Mouse (Mus musculus): ENCODE measurements around the gene Fam98c.
"Not testable (repeated sequence)": the region's sequence is repeated elsewhere in the genome, so short reads cannot be mapped to it uniquely, and the experiment has no call there.

The Fam98c gene

DNA sequence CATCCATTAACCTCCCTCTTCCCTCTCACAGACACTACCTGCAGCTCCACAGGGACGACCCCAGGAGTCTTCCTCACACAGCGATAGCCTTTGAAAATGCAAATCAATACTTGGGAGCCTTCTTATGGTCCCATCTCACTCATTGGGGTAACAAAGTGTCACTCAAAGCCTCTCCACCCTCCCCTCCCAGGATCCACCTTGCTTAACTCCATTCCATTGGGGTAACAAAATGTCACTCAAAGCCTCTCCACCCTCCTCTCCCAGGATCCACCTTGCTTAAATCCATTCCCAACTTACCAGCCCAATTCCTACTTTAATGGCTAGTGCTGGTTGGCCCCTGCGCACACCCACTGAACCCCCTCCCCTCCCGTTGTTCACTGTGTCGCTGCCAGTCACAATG is 2.2 kb upstream of the Fam98c start:
- DNase-seq (ENCODE audit: low spot score): no peak

DNA sequence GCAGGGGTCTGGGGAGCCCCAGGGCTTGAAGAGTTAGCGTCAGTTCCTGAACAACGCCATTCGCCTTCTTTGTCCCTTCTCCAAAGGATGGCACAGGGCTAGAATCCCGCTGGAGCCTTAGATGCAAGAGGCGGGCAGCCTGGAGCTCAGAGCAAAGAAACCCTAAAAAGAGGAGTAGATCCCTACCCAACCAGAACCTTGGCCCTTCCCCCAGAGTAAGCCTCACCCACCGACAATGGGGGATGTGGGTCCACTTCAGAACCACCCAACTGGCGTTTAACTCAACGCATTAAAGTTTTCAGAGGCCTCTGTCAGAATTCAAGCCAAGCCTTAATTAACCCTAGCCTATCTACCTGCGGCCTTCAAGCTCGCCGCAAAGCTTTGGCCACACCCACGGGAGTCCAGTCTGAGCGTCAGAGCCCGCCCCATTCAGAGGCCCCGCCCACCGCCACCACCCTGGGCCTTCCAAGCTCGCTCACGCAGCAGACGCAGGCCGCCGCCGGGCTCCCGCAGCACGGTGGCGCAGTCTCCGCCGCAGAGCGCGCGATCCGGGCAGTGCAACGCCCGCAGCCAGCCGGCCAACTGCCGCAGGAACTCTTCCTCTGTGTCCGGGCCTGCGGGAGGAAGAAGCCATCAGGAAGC is 717 bp downstream of the Fam98c start:
- peak; percentile 60 for DNase-seq (ENCODE audit: low spot score)

DNA sequence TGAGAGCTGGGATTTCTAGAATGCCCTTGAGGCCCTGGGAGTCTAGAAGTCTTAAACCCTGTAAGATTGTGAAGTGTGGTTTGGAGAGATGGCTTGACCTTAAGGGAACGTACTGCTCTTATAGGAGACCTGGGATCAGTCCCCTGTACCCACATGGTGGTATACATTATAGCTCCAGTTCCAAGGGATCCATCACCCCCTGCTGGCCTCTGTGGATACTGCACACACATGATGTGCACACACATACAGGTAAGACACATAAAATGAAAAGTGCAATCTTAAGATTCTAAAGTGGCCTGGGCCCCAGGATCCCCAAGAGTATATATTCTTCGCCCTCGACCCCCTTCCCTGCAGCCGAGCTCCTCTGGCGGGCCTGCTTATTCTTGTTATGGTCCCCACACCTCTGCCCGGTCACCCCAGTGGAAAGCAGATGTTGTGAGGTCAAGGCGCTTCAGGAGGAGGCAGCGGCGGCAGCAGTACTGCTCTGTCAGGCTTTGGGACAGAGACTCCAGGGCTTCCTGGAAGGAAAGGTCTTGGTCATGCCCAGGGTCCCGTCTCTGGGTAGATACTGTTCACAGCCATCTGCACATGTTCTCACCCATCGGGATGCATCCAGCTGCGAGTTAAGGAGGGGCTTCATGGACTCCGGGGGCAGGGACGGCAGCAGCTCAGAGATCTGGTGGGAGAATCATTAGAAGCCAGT is 1.9 kb downstream of the Fam98c start:
- no peak for DNase-seq (ENCODE audit: low spot score)

DNA sequence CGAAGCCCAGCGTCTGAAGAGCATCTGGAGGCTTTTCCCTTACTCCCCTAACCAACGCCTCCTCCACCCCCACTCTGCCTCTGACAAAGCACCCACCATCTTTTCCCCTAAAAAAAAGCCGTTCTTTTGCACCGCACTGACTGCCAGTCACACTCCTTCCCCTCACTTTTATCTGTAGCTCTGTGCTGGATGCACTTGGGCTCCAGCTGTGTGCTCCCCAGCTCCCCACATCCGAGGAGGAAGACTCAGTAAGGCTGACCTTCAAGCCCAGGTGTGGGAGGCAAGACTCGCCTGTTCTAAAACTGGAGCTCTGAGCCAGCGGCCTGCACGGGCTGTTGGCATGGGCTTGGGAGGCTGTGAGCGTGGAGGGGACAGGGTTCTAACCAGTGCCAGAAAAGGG is 4.5 kb downstream of the Fam98c start:
- no peak for DNase-seq (ENCODE audit: low spot score)

DNA sequence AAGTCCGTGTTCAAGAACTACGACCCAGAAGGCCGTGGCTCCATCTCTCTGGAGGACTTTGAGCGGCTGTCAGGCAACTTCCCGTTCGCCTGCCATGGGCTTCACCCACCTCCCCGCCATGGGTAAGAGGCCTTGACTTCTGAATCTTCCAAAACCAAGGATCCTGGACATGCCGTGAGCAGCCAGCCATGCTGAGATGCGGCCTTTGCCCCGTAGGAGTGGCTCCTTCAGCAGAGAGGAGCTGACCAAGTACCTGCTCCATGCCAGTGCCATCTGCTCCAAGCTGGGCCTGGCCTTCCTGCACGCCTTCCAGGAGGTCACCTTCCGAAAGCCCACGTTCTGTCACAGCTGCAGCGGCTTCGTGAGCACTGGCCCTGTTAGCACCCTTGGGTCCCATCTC is 7.3 kb downstream of the Fam98c start:
- no peak for DNase-seq (ENCODE audit: low spot score)

DNA sequence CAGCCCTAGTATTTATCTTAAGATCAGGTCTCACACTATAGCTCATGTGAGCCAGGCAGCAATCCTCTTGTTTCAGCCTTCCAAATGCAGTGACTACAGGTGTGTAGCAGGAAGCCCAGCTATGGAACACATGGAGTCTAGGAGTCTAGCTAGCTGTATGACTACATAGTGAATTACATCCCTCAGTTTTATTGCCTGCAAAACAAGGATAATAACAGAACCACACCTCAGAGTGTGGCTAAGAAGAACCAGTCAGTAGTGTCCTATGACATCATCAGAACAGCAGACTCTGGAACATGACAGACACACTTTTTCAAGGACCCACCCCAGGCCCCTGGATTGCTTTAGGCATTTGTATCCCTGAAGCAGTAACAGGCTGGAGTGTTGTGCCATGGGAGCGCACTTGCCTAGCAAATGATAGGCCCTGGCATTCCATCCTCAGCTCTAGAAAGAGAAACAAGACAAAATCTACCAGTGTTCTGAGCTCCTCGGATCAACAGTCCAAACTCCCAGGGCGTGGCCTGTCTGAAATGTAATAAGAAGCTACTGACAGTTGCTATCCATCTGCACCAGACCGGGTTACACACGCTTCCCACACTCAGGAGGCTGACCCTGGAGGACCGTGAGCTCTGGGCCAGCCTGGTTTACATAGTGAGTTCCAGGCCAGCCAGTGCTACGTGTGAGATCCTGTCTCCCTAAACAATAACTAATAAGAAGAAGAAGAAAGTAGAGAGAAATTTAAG is 9.2 kb downstream of the Fam98c start:
- no peak for DNase-seq (ENCODE audit: low spot score)

DNA sequence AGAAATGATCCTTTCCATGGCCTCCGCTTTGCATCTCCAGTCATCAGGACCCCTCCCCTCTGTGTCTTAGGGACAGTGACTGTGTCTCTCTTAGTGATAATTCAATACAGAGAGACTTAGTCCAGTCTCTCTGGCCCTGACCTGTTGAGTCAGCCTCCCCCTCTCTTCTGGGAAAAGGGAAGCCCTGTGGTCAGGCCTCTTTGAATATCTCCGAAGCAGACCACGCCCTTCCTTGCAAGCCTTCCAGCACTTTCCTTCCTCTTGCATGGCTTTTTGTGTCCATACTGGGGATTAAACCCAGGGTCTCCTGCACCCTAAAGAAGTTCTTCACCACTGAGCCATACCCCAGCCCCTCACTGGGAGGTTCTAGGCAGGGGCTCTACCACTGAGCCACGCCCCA is 12.0 kb downstream of the Fam98c start:
- no peak for DNase-seq (ENCODE audit: low spot score)

DNA sequence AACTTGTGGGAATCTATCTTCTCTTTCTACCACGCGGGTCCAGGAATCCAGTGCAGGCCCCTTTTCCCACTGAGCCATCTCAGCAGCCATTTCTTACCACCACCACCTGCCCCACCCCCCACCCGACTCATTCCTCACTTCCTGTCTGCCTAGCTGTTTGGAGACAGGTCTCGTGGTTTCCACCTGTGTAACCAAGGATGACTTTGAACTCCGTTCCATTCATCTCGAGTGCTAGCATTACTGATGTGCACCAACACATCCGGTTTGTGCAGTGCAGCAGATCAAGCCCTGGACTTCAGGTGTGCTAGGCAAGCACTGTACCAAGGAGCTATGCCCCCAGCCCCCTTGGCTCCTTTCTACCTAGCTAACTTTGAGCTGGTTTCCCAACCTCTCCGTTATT is 14.6 kb downstream of the Fam98c start:
- DNase-seq (ENCODE audit: low spot score): no peak

DNA sequence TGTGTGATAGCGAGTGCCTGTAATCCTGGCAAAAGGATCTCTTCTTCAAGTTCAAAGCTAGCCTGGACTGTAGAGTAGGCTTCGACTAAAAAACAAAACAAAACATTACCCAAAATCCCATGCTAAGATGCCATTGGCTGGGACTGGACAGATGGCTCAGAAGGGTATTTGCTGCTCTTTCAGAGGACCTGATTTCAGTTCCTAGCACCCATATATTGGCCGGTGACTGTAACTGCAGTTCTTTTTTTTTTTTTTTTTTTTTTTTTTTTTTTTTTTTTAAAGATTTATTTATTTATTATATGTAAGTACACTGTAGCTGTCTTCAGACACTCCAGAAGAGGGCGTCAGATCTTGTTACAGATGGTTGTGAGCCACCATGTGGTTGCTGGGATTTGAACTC is 16.8 kb downstream of the Fam98c start:
- not testable (repeated sequence) for DNase-seq (ENCODE audit: low spot score)

DNA sequence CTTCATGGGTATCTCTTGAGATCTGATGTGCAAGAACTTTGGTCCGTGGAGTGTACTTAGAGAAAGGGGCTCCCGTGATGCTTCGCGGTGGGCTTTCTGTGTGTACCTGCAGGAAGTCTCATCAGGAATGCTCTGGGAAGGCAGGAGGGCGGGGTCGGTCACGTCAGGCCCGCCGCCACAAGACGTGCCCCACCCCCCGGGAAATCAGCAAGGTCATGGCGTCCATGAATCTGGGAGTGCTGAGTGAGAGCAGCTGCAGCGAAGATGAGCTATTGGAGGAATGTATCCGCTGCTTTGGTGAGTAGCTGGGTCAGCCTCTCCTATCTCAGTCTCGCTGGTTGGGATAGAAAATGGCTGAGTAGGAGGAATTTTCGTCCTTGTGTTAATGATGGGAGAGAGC is 18.6 kb downstream of the Fam98c start:
- no peak for DNase-seq (ENCODE audit: low spot score)

DNA sequence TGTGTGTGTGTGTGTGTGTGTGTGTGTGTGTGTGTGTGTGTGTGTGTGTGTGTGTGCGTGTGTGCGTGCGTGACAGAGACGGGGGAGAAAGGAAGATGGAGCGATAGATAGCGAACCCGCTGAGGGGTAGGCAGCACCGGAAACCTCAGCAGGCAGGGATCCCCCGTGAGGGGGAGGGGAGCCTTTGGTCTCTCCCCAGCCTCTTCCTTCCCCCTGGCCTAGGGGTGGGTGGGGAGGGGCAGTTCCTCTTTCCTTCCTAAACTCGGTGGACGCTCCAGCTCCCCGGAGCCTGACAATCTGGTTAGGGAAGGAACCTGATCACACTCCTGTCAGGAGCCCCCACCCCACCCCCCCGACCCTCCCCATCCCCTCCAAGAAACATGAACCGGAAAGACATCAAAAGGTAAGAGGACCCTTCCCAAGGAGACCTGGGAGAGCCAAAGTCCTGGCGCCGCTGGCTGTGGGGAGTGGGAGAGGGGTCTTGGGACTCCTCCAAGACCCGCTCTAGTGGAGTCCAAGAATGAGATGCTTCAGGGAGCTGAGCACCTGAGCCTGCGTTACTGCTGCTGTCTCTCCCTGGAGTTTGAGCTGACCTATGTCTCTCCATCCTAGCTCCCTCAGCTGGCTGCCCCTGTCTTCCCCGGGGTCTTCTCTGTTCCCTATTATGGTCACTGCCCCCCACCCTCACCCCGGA is 21.2 kb downstream of the Fam98c start, which contains the start of gene Rasgrp4:
Gene Rasgrp4 (plus strand): TSS at position 159 of the 694 bp plus-strand sequence.
- no peak for DNase-seq (ENCODE audit: low spot score)

DNA sequence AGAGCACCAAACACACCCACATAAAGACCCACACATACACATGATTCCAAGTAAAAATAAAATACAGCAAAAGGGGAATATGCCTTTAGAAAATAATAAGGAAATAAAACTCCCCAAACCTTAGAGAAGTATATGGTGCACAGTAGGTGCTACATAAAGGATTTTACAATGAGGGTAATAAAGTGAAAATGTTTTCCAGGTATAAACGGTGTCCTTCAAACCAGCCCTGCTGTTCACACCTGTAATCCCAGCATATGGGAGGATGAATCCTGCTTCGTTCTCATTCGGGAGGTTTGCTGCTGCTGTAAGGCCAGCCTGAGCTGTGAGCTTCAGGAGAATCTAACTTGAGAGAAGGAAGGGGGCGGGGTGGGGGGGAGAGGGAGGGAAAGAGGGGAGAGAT is 21.8 kb downstream of the Fam98c start:
- DNase-seq (ENCODE audit: low spot score): no peak

DNA sequence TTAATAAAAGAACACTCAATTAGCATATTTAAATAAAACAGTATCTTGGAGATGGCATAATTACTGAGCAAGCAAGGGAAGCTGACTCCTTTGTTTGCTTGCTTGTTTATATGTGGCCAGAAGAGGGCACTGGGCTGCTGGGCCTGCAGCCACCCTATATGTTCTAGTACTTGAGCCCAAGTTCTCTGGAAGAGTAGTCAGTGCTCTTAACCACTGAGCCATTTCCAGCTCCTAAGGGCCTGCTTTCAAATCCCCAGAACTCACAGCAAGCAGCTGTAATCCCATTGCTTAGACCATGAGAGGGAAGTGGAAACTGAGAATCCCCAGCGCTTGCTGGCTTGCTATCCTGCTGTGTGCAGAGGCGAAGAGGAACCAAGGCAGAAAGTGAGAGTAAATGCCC is 27.3 kb downstream of the Fam98c start:
- DNase-seq (ENCODE audit: low spot score): no peak

DNA sequence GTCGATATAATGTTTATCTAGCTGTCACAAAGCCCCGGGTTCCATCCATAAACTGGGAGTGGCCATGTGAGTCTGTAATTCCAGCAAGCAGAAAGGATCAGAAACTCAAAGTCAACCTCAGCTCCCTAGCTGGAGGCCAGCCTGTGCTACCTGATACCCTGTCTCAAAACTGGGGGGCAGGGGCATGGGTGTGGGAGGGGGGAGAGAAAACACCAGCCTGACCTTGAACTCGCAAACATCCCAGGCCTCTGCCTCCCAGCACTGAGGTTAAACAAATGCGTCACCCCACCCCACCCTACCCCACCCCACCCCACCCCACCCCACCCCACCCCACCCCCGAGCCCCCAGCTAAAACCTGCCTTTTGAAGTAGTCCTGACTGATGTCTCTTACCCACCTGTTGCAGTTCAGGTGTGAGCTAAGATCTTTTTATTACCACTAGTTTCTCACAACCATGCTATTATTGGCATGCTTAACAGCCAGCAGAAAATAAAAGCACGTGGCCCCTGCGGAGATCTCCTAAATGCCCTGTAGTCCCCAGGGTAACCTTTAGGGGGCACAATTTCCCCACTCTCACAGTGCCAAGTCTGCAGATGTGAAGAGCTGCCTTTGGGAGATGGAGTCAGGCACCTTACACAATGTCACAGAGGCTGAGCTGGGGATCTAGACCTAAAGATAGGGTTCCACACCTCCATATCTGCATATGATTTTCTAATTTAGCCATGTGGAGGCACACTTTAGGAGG is 29.7 kb downstream of the Fam98c start:
- DNase-seq (ENCODE audit: low spot score): no peak

DNA sequence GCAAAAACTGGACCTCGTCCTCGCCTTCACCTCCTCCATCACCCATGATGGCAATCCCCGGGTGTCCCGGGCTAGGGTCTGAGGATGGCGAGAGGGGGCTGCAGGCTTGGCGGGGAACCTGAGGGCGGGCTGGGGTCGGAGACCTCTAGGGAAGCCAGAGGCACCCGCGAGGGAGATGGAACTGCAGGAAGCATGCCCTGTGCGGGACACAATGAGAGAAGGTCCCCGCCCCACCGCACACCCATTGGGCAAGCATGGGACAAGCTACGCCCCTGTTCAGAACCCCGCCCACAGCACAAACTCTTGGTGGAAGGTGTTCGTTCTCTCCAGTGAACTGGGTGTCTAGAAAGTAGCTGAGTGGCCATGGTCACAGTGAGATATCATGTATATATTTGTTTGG is 31.1 kb downstream of the Fam98c start, which contains the start of gene Ryr1:
Gene Ryr1 (minus strand): TSS at position 210 of the 400 bp plus-strand sequence.
- no peak for DNase-seq (ENCODE audit: low spot score)

DNA sequence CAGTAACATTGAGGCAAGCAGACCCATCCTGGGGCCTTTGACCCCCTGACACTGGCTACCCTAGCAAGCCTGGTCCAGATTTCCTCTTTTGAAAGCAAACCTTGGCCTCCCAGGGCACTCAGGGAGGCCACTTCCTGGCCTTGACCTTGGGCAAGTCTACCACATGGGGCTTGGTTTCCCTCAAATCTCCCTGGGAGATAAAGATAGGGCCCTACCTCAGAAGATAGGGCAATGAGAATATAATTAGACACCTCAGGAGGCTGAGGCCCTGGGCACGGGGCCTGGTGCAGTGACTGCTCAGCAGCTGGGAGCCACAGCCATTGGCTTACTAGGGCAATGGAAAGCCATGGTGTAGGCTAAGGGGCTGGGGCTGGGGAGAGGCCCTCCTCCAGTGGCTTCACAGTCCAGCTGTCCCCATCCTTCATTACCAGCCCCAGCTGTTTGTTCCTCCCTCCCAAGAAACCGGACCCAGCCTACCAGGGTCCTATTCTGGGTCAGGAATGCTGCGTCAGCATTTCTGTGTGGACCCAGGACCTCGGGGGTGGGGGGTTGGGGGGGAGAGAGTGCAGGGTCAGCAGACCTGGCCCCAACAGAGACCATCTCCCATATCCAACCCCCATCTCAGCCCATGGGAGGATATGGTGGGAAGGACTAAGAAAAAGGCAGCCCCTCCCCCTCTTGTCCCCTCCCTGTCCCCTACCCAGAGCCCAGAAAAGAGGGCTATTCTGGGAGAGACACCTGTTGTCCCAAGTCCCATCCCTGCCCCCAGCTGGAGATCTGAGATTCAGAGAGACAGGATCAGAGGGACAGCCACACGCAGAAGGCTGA is 32.3 kb downstream of the Fam98c start:
- DNase-seq (ENCODE audit: low spot score): no peak

DNA sequence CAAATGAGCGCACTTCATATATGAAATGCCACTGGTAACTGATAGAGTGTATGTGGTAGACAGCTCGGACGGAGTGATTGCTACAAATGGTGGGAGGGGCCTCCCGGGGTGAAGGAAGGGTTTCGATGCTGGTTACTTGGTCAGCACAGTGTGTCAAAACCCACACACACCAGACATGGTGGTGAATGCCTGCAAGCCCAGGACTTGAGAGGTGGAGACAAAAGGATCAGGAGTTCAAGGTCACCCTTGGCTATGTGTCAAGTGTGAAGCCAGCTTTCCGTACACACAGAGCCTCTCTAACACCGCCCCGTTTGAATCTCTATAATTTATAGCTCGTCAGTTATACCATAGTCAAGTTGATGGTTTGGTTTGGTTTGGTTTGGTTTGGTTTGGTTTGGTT is 33.2 kb downstream of the Fam98c start:
- no peak for DNase-seq (ENCODE audit: low spot score)

DNA sequence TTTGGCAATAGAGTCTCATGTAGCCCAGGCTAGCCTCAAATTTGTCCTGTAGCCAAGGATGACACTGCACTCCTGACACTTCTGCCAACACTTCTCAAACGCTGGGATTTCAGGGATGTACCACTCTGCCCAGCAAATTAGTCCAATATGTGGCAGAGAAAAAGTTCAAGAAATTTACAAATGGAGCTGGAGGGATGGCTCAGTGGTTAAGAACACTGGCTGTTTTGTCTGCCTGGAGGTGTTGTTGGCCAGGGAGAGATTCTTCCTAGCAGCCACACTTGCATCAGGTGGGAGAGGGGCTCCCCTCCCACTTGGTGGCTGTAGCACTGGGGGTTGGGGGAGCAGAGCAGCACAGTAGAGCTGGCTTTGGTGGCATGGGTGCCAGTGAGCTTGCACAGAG is 36.5 kb downstream of the Fam98c start:
- DNase-seq (ENCODE audit: low spot score): no peak

DNA sequence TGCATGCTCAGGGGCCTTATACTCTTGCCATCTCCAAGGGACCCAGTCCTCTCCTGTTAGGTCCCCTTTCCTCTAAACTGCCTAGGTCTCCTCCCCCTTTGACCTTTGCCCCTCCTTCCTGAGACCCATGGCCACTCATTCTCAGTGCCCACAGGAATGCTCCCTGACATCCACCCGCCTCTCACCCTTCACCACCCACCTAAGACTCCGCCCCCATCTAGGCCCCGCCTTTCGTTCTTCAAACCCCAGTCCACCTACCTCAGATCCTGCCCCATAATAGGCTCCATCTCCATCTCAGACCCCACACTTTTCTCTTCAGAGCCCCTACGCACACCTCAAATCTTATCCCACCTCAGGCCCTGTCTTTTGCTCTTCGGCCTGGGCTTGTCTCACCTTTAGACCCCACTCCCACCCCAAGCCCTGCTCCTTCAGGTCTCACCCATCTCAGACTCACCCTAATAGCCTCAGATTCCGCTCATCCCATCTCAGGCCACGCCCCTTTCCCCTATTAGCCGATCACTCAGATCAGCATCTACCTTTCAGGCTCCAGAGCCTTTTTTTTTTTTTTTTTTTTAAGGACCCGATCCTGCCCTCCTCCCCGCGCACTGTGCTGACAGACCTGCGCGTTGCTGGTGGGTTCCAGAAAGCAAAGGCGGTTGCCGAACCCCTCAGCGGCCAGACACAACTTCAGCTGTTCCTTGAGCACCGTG is 37.7 kb downstream of the Fam98c start:
- no peak for DNase-seq (ENCODE audit: low spot score)

All from ovary, postnatal 10 days (tissue).